Mouse (Mus musculus): ENCODE measurements around the gene Dcps. TPM values are rescaled to one million over a fixed set of nuclear protein-coding genes. Genes with fewer than 3 reads are reported as not detected.
A peak's percentile ranks its signal among the peaks of the same experiment; 100 is the strongest.

The Dcps gene
- 10 to 100 TPM; 15.3 to 19.7 TPM for total RNA-seq (2021)
- long read RNA-seq, transcript Dcps-201 (6 exons, 1,274 nt) = major isoform, 22 of 22 reads
- long read RNA-seq, partial matches to known transcripts = 0 of 22 reads
- long read RNA-seq, other reads (novel, unspliced or antisense) = 0 of 22 reads

DNA sequence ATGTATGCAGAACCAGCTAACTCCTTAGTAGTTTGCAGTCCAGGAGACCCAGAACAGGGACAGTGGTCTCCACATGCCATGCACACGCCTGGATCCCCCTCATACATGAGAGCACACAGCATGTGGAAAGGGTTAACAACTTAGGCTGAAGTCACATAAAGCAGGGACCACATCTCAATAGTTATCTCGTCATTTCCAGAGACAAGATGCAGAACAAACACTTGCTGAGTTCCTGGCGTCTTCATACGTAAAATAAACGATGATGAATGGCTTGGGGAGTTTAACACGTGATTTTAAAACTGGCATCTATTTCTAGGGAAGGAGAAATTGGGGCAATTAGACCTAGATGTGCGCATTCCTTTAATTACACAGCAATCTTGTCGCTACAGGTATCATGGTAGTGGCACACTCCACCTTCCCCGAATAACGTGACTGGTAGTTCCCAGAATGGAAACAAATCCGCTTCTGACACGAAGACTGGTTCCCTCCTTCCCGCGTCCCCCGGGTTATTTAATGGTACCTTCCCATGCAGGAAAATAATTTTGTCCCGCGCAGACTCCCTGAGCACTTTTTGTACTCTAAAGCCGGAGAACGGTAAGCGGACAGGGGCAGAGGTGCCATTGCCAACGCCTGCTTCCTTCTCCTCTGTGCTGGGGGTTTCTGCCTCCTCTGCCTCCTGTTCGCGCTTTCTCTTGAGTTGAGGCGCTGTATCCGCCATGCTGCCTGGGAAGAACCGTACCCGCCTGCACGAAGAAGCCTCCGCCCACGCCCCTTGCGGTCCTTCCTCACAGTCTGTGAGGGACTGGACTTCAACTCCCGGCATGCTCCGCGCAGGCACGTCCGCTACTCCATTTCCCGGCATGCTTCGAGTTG, at the start of gene Dcps:
Gene Dcps (minus strand): TSS at position 811 of the 873 bp plus-strand sequence.
- peak; percentile 92 to 95 for DNase-seq (ENCODE audit: low spot score in 2 of 2)

DNA sequence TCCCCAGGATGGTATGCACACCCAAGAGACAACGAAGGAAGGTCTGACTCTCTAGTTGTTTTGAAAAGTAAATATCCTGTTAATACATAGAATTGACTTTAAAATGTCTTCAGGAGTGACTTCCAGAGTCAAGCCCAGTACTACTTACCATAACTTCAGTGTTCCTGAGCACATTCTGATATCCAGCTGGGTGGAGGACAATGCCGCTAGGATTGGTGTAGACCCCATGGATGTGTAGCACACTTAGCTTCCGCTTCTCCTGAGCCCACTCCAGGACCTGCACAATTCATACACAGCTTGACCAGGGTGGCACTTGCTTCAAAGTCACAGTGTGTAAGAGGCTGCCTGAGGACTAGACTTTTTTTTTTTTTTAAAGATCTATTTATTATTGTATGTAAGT, 47.6 kb upstream of the Dcps start:
- DNase-seq (ENCODE audit: low spot score in 2 of 2) = no peak

DNA sequence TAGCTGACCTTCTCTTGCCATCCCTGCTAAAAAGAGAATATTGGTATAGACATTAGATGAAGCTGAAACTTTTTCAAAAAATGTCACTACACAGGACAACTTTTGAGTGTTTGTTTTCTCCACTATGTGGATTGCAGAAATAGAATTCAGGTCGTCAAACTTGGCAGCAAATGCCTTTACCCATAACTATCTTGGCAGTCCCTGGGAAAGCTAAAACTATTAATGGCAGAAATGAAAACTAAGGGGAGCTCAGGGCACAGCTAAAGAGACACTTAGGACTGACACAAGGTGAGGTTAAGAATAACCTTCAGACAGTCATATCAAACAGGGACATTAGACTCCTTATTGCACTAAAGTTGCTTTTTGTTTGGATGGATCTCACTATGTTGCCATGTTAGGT, 42.1 kb upstream of the Dcps start:
- DNase-seq (ENCODE audit: low spot score in 2 of 2) = no peak

DNA sequence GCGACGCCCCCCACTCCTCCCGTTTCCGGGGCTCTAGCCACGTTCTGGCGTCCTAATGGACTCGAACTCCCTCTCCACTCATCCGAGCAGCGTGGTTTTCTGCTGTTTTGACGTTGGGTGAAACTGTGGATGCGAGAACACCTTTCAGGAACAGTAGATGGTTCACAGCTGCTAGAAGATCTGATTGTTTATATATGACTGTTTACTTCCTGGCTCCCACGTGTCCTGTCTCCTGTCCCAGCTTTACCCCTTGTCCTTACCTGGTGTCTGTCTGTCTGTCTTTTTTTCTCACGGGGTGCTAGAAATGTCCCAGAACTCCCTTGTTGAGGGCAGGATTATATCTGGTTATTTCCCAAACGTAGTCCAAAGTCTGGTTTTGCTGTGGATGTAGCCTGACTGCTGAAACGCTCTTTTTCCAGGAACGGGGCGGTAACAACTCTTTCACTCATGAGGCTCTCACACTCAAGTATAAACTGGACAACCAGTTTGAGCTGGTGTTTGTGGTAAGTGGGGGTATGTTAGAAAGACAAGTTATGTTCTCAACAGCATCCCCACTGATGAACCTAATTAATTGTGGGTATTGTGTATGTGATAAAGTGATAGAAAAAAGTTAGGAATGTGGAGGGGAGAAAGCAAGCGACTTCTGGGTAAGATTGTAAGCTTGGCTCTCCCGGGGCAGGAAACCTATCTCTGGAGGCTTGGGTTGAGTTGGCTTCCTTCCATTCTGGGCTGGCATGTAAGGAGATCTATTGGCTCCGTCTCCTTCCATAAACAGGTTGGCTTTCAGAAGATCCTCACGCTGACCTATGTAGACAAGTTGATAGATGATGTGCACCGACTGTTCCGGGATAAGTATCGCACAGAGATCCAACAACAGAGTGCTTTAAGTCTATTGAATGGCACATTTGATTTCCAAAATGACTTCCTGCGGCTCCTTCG, 36.0 kb upstream of the Dcps start:
- DNase-seq (ENCODE audit: low spot score in 2 of 2) = no peak

DNA sequence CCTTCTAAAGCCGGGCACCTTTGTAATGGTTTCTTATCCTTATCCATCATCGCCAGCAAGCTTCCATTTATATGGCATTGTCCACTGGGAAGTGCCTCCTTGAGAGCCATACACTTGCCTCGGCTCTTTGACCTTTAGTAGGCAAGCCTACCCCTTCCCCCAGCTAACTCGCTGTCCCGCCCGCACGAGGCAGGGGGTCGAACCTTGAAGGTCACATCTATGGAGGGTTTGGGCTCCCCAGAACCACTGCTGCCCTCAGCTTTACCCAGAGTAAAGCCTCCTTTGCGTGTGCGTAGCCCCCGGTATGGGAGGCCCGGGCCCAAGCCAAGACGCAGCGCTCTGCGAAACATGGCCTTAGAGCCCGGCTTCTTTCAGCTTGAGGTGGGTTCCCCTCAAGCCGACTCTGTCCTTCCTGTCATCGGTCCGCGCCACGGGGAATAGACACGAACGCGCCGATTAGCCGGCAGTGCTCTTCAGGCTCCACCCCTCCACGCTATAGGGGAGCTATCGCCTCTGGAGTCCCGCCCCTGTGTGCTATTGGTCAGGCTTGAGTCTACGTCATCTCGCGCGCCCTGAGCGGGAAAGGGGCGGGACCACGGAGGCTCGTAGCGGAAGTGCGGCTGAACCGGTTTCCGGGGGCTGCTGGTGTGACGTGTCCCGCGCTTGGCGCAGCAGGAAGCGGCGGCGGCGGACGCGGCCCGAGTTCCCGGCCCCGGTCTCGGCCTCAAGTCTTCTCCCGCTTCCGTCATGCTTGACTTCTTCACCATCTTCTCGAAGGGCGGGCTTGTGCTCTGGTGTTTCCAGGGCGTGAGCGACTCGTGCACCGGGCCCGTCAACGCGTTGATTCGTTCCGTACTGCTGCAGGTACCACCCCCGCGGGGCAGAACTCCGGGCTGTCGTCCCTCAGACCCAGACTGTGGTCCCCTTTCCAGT, 34.9 kb upstream of the Dcps start, which contains the start of gene Foxred1:
Gene Foxred1 (minus strand): TSS at position 514 of the 933 bp plus-strand sequence.
- peak; percentile 99 for DNase-seq (ENCODE audit: low spot score in 2 of 2)

DNA sequence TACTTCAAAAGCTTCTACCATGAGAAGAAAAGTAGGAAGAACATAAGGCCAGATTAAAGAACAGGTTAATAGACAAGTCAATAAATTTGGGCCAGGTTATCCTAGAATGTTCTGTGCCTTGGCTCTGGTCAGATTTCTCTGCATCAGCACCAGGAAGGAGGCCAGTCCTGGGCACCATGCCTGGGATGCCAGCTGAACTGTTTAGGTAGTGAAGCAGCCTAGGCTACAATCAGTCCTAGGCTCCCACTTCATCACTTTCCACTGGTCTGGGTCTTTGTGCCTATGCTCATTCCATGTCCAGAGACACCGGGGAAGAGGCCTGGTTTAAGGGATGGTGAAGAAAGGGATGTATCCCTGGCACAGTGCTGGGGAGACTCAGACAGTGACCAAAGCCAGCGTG, 28.6 kb upstream of the Dcps start:
- no peak for DNase-seq (ENCODE audit: low spot score in 2 of 2)

DNA sequence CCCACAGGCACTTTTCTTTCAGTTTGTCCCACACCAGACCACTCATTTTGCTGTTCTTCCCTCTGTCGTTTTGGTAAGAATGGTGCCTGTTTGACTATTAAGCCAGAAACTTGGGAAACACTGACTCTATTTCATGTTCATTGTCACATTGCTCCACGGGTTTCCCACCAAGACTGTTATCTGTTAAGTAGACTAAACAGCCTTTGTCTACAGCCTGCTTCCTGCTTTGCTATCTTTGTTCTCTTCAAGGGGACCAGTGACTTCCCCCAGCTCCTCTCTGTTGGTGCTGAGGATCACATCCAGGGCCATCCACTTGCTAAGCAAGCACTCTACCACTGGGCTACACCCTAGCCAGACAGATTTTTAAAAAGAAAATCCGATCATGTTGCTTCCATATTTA, 27.7 kb upstream of the Dcps start:
- DNase-seq (ENCODE audit: low spot score in 2 of 2) = no peak

DNA sequence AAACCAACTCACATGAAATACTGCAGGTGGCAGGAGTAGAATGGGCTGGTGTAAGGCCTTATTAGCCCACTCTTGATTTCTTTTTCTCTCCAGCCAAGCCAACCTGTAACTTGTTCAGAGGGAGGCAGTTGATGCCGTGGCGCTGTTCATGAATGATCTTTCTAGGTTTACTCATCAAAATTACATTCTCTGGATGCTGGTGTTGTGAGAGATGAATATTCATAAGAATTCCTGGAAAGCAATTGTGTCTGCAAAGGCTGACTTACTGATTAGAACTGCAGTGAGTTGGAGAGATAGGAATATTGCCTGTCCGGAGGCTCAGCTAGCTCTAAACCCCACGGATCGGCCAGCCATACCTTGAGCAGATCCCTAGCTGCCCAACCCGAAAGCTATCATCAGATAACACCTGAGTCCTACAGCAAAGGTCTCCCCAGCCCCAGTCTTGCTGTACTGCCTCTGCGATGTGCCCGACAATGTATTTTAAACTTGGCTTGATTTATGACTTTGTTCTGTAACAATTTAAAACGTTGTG, 24.7 kb upstream of the Dcps start:
- no peak for DNase-seq (ENCODE audit: low spot score in 2 of 2)

DNA sequence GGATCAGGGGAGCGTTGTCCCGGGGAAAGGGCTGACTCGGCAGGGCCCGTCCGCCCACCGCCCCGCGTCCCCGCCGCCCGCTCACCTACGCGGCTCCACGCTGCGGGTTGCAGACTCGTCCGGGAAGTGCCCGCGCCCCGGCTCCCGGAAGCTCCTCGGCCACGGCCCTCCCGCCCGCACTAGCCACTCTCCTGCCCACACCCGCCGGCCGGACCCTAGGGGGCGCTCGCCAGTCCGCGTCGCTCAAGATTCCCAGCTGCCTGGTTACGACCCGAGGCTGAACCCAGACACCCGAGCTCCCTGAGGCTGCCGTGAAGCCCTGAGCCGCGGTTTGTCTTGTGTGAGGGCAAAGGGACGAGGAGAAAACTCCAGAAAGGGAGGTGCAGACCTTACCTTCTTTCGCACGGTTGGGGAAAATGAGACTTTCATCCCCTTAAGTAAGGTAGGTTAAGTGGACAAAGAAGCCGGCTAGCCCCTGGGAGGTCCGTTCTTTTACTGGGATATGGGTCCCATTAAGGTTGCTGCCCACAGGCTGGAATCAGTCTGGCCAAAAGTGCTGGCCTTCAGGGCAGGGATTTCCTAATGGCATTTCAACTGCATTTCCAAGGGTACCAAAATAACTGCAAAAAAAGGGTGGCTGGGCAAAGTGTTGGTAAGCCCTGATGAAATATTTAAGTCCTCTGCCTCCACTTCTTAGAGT, 24.1 kb upstream of the Dcps start, which contains the start of the genes Srpr and Tirap:
Gene Srpr (plus strand): TSS at position 404 of the 700 bp plus-strand sequence.
Gene Tirap (minus strand): TSS at position 520 of the 700 bp plus-strand sequence.
- peak; percentile 91 to 93 for DNase-seq (ENCODE audit: low spot score in 2 of 2)

DNA sequence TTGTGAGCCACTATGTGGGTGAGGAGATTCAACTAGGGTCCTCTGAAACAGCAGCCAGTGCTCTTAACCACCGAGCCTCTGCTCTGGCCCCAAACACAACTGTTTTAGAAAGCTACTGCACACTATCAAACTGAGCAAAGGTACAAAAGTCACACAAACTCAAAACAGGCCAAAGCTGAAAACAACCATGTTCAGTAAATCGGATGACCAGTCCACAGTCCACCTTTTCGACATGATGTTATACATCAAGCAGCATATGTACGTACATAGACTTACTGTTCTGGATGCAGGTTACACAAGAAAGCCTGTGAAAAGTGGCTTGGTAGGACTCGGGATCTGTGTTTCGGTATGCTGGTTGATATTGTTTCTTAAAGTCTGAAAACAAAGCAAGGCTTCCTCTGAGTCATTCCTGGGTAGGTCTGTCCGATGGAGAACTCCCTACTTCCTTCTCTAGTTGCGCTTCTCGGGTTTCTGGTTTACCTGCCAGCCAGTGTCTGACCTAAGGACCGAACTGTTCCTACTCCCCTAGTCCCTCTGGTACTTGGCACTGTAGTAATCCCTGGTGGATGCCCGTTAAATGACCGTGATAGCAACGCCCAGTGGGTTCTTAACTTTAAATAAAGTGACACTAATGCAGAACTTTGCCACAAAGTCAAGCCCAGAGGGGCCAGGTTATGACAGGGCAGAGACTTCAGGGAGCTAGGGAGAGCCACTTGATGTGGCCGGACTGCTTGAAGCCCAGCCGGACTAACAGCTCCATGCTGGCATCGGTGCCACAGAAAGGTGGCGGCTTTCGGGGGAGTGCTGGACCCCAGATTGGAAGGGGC, 23.3 kb upstream of the Dcps start:
- DNase-seq (ENCODE audit: low spot score in 2 of 2) = no peak

DNA sequence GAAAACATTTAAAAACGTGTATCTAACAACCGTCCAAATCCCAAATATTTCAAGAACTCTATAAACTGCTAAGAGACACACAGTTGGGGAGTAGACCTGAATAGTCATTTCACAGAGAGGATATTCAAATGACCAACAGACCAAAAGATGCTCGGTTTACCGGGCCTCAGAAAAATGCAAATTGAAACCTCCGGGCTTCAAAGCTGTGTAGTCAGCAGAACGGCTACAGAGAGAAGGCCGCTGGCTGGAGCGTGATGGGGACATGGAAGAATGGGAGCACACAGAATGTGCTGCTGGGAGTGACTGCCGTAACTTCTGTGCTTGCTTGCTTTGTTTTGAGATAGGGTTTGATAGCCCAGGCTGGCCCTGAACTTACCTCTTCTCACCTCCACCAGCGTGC, 22.5 kb upstream of the Dcps start:
- DNase-seq (ENCODE audit: low spot score in 2 of 2) = no peak

DNA sequence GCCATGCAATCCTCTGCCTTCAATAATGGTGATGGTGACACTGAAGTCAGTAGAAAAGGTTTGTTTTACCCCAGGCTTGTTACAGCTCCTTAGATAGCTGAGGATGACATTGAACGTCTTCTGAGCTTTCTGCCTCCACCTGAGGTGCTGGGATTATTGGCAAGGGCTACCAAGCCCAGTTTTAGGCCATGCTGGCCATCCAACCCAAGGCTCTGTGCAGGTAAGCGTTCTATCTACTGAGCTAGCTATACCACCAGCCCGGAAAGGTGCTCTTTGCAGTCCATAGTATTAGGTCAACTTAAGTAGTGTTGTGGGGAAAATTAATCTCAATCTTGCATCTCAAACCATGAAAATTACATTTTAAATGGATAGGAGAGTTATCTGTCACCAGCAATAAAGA, 21.8 kb upstream of the Dcps start:
- DNase-seq (ENCODE audit: low spot score in 2 of 2) = no peak

DNA sequence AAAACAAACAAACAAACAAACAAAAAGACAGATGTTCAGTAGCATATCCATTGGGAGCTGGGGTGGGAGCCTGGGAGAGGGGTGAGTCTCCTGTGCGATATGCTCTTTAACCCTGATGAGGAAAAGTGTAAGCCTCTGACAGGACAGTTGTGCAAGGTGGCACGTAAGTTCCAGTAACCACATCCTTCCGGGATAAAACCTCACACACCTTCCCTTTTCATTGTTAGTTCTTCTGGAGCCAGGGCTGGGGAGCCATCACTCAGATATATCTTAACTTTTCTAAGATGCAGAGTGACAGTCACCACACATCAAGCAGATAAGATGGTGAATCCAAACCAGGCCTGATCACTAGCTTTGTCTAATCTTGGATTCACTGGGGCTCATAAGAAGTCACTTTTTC, 18.2 kb upstream of the Dcps start:
- no peak for DNase-seq (ENCODE audit: low spot score in 2 of 2)

DNA sequence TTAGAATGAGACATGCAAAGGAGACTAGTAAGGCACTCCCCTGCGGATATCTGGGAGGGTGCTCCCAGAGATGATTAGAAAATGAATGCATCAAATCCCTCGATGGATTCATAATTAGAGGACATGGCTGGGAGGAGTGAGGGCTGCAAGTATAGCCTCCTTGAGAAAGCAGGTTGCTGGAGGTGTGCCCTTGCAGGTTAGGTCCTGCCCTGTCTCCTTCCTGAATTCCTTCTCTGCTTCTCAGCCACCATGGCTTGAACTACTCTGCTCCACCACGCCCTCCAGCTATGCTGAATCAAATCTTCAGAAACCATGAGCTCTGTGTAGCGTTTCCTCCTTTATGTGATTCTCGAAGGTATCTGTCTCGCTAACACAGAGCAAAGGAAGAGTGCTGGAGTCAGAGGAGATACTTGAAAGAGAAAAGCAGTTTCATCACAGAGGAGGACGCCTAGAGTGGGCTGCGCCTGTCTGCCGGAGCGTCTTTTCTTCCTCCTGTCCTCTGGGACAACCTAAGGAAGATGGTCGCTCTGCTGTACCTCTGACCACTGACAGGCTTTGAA, 17.2 kb upstream of the Dcps start:
- DNase-seq (ENCODE audit: low spot score in 2 of 2) = no peak

DNA sequence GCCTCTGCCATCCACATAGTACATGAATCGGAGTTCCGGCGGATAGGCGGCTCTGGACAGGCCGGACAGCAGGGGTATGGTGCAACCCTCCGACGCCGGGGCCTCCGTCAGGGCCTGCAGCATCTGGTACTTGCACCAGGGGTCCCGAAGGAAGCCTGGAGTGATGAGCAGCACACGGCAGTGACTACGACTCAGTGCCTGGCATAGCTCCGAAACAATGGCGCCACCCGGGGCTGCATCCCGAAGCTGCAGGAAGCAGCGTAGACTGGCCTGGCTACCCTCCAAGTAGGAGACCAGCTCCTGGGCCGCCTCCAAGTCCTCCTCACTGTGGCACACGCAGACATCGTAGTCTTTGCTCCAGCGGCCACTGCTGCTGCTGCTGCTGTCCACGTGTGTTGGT, 12.8 kb upstream of the Dcps start:
- peak; percentile 58 to 72 for DNase-seq (ENCODE audit: low spot score in 2 of 2)

DNA sequence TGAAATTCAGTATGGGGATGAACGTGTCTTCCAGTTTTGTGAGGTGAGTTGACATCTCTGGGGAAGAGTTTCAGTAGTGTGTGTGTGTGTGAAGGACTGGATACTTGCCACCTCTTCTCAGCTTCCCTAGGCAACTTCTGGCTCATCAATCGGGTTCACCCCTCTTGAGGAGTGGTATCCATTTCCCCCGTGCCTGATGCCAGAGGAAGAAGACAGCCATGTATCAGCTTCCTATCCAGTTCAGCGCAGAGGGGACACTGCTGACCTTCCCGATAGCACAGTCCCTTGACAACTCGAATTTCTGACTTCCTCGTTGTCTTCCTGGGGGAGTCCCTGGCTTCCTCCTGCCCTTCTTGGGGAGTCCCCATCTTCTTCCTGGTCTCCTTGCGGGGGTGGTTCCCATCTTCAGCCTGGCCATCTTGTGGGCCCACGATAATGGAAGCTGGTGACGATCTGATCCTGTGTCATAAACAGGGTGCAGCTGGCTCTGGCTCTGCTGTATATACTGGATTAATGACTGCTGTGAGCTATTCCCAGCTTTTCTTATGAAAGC, 11.6 kb upstream of the Dcps start:
- DNase-seq (ENCODE audit: low spot score in 2 of 2) = no peak

DNA sequence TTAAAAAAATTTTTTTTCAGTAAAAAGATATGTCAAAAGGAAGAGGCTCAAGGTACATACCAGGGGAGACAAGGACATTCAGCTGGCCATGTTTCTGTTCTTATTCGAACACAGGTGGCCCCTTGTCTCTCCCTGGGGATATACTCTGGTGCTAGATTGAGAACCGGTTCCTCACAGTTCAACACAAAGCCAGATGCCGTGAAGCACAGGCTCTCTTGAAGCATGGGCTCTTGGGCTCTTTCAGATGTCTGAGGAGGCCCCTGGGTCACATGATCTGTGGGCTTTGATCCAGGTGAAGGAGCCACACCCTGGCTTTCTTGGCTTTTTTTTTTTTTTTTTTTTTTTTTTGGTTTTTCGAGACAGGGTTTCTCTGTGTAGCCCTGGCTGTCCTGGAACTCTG, 10.6 kb upstream of the Dcps start:
- no peak for DNase-seq (ENCODE audit: low spot score in 2 of 2)

DNA sequence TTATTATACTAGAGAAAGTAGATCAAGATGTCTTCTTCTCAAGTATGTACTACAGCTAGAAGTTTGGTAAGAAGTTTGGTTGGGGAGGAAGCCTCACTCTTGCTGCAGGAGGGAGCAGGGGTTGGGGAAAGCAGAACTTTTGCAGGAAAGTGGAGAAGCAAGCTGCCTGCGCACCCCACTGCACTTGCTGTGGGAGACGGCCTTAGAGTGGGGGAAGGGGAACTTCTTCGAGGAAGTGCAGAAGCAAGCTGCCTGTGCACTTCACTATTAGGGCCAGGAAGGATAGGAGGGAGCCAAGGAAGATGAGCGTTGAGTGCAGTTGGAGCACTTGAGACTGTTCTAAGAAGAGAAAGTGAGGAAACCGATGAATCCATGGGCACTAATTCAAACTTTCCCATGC, 7.5 kb upstream of the Dcps start:
- no peak for DNase-seq (ENCODE audit: low spot score in 2 of 2)
